Mouse (Mus musculus) neutrophil, adult 5-6 weeks (primary cell): ENCODE data around the gene Syt17. TPM values are rescaled to one million over a fixed set of nuclear protein-coding genes. Genes with fewer than 3 reads are reported as not detected.
"Not testable (repeated sequence)": the region's sequence is repeated elsewhere in the genome, so short reads cannot be mapped to it uniquely, and the experiment has no call there.

Experiments used
- ATAC-seq: fragments of 151-379, 151-347 bp; 2 replicates; pipeline ENCODE4 v1.8.0; 2017; ENCODE audit warnings: mild to moderate bottlenecking, moderate TSS enrichment; ENCODE audit not compliant: insufficient number of reproducible peaks, poor library complexity, low FRiP score, severe bottlenecking; ENCODE audit errors: extremely low read depth
- total RNA-seq: library from RNA; stranded (forward); fragments of 200-1000 nt; gene quantifications from 2 replicates; pipeline ENCODE4 v1.2.3, GENCODE M21; 2017

The Syt17 gene
- total RNA-seq, 1 experiment from 2014 or later, result not detected

- no peak for ATAC-seq
Measured at GRCm38 (mm10) chr7:118402576-118403022, 45.4 kb downstream of the Syt17 start.

- no peak for ATAC-seq
Measured at GRCm38 (mm10) chr7:118401949-118402348, 46.1 kb downstream of the Syt17 start.

- no peak for ATAC-seq
Measured at GRCm38 (mm10) chr7:118399764-118400163, 48.3 kb downstream of the Syt17 start.

- no peak for ATAC-seq
Measured at GRCm38 (mm10) chr7:118390705-118391104, 57.3 kb downstream of the Syt17 start.

GRCm38 (mm10) chr7:118380996-118381395 lies 67.0 kb downstream of the Syt17 start:
- no peak for ATAC-seq

GRCm38 (mm10) chr7:118380056-118380455 lies 68.0 kb downstream of the Syt17 start:
- ATAC-seq, result no peak

GRCm38 (mm10) chr7:118376590-118376989 lies 71.4 kb downstream of the Syt17 start:
- ATAC-seq, result no peak

GRCm38 (mm10) chr7:118375341-118375740 lies 72.7 kb downstream of the Syt17 start:
- ATAC-seq, result no peak

- no peak for ATAC-seq
Measured at GRCm38 (mm10) chr7:118371361-118371760, 76.7 kb downstream of the Syt17 start.

- ATAC-seq, result no peak
Measured at GRCm38 (mm10) chr7:118369705-118370104, 78.3 kb downstream of the Syt17 start.

GRCm38 (mm10) chr7:118365902-118366301 lies 82.1 kb downstream of the Syt17 start:
- no peak for ATAC-seq

GRCm38 (mm10) chr7:118365251-118365650 lies 82.8 kb downstream of the Syt17 start:
- no peak for ATAC-seq

- no peak for ATAC-seq
Measured at GRCm38 (mm10) chr7:118364353-118365007, 83.5 kb downstream of the Syt17 start.

- no peak for ATAC-seq
Measured at GRCm38 (mm10) chr7:118363587-118364233, 84.3 kb downstream of the Syt17 start.

GRCm38 (mm10) chr7:118362931-118363330 lies 85.1 kb downstream of the Syt17 start:
- ATAC-seq, result no peak

GRCm38 (mm10) chr7:118362258-118362657 lies 85.8 kb downstream of the Syt17 start:
- ATAC-seq, result no peak

GRCm38 (mm10) chr7:118358977-118359376 lies 89.0 kb downstream of the Syt17 start:
- no peak for ATAC-seq

- not testable (repeated sequence) for ATAC-seq
Measured at GRCm38 (mm10) chr7:118356410-118357005, 91.5 kb downstream of the Syt17 start.

- no peak for ATAC-seq
Measured at GRCm38 (mm10) chr7:118350840-118351239, 97.2 kb downstream of the Syt17 start.

GRCm38 (mm10) chr7:118346943-118347342 lies 101.1 kb downstream of the Syt17 start:
- ATAC-seq, result no peak
